Mouse (Mus musculus) cerebellum, postnatal 25 days (tissue): ENCODE measurements around the gene Pitpnm2.

Experiments
- DNase-seq, 2 experiments: peaks; one replicate each; pipeline ENCODE4 v3.0.0; 2021; ENCODE audit warnings: mixed read lengths in 2 of 2

Gene Pitpnm2

DNA sequence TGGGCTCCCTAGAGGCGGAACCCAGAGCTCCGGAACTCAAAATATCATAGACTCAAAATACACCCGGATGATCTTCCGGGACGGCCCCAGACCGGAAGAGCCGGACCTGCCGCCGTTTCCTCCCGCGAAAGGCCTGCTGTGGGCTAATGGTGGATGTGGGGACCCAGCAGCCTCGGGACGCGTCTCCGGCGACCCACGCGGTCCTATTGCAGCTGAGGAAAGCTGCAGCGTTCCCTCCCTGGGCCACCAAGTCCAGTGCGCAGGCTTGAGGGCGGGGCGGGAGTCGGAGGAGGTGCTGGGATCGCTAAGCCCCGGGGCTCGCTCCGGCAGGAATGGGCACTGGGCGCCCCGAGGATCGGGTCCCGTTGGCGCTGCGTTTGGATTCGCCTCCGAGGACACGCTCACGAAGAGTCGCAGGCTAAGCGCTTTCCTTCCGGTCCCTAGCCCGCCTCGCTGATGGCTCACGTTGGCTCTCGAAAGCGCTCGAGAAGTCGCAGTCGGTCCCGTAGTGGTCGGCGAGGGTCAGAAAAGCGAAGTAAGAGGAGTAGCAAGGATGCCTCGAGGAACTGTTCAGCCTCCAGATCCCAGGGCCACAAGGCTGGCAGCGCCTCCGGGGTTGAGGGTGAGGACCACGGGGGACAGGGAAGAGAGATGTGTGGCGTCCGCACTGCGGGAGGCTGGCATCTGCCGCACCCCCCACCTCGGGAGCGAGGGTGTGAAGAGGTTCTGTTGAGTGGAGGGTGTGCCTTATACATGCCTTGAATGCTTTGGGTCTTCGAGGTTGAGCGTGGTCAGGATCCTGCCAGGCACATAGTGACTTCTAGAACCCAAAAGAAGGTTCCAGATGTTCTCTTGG lies 133.3 kb downstream of the Pitpnm2 start, which contains the start of gene Arl6ip4:
Gene Arl6ip4 (plus strand): TSS at position 100 of the 856 bp plus-strand sequence.
- peak; percentile 81 to 86 for DNase-seq

GRCm38 (mm10) chr5:124115531-124115930 lies 134.0 kb downstream of the Pitpnm2 start:
- DNase-seq = no peak

GRCm38 (mm10) chr5:124114276-124115025 lies 135.1 kb downstream of the Pitpnm2 start:
- peak in 1 of 2 experiments; percentile 40 for DNase-seq

- peak; percentile 75 to 83 for DNase-seq
Measured at GRCm38 (mm10) chr5:124113030-124113429, 136.5 kb downstream of the Pitpnm2 start.

- no peak for DNase-seq
Measured at GRCm38 (mm10) chr5:124112531-124112930, 137.0 kb downstream of the Pitpnm2 start.

DNA sequence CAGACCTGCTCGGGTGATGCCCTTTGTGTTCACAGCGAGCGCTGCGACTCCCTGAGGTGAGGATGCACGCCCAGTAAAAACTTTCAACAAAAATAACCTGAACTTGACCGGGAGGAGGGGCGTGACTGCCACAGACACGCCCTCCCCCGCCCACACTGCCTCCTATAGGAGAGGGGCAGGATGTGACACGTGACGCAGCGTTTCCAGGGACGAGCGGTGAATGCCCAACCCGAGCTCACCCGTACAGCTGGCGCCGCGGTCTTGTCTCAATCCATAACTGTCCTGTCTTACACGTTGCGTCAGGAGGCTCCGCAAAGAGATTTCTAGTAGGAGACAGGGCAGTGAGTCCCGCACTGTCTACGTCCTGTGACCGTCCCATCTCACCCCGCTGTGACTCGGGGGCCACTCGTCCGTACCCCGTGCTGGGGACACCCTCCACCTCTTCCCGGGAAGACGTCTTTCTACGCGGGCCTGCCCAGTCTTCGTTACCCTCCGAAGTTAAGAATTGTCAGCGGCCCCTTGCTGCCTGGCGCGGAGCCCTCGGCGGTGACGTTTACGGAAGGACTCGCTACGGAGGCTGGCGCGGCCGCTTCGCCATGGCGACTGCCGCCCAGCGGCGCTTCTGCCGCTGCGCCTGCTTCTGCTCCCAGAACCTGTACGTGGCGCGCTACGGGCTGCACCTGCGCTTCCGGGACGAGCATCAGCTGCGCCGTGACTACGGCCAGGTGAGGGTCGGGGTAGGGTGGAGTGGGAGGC lies 137.6 kb downstream of the Pitpnm2 start, which contains the start of gene Ogfod2:
Gene Ogfod2 (plus strand): TSS at position 556 of the 756 bp plus-strand sequence.
- DNase-seq = peak; percentile 97 to 98

DNA sequence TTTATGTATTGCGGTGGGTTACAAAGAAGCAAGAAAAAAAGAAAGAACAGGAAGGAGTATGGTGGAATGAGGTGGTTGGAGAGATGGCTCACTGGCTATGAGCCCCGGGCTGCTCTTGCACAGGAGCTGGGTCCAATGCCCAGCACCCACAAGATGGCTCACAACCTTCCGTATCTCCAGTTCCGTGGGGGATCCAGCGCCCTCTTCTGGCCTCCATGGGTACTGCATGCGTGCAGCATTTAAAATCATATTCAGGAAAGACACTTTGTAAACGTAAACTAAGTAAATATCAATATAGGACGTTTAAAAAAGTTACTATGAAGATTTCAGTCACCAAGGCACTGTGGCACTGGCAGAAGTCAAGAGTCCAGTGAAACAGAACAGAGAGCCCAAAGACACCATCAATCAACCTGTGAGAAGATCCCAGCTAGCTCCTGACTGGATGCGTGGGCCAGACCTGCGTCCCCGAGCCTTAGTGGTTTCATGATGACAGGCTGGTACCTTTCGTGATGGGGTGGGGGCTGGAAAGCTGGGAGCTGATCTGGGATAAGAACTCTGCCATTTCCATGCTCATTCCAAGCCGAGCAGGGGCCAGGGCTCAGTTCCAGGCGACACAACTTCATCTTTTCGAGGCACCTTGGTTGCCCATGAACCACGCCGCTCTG lies 138.4 kb downstream of the Pitpnm2 start:
- DNase-seq = peak; percentile 51 to 72

DNA sequence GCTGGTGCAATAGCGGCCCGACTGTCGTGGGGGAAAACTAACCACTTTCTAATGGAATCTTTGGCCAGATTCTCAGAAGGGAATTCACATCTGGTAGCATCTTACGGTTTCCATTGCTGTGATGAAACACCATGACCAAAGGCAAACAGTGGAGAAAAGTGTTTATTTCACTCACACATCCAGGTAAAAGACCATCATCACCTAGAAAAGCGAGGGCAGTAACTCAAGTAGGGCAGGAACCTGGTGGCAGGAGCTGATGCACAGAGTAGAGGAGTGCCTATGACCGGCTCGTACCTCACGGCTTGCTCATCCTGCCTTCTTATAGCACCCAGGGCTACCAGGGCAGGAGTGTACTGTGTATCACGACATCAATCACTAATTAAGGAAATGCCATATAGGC lies 146.0 kb downstream of the Pitpnm2 start:
- no peak for DNase-seq

DNA sequence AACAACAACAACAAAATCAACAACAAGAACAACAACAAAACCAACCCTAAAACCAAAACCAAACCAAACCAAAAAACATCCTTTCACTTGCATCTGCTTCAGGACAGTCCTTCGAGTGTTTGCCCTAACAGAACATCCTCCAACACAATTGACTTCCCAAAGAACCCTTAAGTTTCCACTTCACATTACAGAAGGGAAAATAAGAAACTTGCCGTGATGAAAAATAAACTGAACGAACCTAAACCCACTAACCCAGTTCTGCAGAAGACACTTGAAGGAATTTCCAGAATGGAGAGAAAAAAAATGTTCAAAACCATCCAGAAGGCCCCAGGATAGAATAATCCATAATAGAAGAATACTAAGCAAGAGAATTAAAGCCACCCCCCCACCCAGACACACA lies 146.5 kb downstream of the Pitpnm2 start:
- DNase-seq = no peak

- DNase-seq = no peak
Measured at GRCm38 (mm10) chr5:124102326-124102725, 147.2 kb downstream of the Pitpnm2 start.

DNA sequence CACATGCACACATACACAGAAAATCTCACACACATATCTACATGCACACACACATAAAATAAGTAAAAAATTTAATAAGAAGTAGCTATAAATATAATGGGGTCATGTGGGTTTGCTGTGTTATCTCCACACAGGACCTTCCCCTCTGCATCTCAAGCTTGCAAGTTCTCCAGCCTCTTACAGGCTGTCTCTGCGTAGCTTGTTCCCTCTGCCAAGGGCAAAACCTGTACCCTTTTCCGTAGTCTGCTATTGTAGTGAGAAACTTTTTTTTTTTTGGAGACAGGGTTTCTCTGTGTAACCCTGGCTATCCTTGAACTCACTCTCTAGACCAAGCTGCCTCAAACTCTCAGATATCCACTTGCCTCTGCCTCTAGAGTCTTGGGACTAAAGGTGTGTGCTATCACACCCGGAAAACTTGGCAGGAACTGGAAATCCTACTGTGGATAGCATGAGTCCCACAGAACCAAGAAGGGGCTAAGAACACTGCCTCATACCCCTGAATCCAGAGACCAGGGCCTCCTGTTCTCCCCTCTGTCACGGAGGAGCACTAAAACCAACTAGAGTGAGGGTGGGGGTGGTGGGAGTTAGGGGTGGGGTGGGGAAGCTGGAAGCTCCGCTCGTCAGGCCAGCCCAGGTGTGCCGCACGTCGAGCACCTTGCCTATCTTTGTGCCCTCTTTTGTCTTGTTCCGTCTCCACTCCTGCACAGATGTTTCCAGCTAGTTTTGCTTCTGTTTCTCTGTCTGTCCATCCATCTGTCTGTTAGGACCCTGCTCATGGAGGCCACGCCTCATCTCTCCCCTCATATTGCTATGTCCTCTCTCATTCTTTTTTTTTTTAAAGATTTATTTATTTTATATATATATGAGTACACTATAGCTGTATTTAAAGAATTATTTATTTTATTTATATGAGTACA lies 149.2 kb downstream of the Pitpnm2 start:
- no peak for DNase-seq

- DNase-seq = no peak
Measured at GRCm38 (mm10) chr5:124098923-124099322, 150.6 kb downstream of the Pitpnm2 start.

DNA sequence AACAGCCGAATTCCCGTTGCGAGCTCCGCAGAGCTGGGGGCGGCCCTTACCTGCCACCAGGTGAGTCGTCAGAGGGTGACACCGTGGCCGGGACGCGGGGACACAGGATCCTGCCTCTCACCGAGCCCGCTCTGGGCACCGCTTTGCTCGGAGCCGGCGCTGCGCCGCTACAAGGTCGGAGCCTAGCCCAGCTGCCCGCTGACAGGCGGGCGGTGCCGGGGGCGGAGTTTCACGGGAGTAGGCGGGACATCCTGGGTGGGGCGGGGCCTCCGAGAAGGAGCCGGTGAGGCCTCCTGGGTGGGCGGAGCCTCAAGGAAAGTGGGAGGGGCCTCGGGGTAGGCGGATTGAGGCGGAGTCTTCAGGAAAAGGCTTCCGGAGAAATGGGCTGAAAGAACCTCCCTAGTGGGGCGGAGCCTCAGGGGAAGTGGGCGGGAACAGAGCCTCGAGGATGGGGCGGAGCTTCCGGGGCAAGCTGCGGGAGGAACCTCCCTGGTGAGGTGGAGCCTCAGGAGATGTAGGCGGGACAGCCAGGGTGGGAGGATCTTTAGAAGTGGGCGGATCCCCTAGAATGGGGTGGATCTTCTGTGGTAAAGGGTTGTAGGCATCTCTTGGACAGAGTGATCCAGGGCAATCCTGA lies 153.8 kb downstream of the Pitpnm2 start, which contains the start of gene Abcb9:
Gene Abcb9 (minus strand): TSS at position 203 of the 637 bp plus-strand sequence.
- DNase-seq = peak; percentile 98 to 99

DNA sequence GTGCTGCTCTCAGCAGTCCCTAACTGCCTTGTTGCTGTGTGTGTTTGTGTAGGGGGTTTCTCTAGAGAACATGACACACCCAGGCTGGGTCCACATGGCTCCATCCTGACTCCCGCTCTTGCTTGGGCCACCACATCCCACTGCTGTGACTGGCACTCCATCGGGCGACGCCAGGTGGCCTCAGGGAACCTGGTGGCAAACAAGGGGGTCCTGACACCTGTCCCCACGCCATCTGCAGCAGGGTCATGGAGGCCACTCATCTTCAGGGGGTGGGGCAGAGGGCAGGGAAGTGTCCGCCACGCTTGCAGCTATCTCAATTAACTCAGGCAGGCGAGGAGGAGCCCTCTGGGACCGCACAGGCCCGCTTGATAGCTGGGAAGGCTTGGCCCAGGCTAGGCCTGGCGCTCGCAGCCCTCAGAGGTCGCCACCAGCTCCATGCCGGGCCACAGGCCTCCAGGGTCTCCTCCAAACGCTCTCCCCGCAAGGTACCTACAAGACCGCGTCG lies 154.4 kb downstream of the Pitpnm2 start:
- no peak for DNase-seq

DNA sequence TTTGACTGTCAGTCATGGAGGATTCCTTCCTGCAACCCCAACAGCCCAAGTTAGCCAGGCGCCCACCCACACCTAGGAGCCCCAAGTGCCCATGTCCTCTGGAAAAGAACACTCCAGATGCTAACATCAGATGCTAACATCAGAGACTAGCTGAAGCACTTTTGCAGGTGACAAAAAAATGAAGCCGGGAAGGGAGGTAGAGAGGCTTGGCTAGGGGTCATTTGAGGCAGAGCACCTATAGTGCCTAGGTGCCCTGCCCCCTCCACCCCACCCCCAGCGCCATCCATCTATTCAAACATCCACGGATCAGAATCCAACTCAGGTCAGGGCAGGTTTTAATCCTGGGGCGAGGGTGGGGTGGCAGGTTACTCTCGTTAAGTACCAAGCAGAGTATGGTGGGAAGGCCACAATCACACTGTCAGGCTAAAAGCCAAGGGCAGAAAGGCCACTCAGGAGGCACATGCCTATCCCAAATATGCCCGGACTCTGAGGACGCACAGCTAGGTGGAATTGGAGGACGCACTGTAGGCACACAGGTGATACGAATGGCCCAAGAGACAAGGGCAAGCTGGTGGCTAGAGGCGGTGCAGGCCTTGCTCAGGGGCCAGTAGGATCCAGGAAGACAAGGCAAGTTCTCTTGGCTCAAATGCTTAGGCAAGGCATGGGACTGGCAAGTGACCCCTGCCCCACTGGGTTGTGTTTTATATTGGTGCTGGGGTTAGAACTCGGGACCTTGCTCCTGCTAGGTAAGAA lies 155.5 kb downstream of the Pitpnm2 start:
- peak in 1 of 2 experiments; percentile 21 for DNase-seq

GRCm38 (mm10) chr5:124093120-124093794 lies 156.3 kb downstream of the Pitpnm2 start:
- peak; percentile 85 to 89 for DNase-seq

- peak in 1 of 2 experiments; percentile 32 for DNase-seq
Measured at GRCm38 (mm10) chr5:124091951-124092406, 157.6 kb downstream of the Pitpnm2 start.

- no peak for DNase-seq
Measured at GRCm38 (mm10) chr5:124089868-124090267, 159.7 kb downstream of the Pitpnm2 start.

- DNase-seq = no peak
Measured at GRCm38 (mm10) chr5:124086876-124087275, 162.7 kb downstream of the Pitpnm2 start.
